In the genomic region with DNA sequence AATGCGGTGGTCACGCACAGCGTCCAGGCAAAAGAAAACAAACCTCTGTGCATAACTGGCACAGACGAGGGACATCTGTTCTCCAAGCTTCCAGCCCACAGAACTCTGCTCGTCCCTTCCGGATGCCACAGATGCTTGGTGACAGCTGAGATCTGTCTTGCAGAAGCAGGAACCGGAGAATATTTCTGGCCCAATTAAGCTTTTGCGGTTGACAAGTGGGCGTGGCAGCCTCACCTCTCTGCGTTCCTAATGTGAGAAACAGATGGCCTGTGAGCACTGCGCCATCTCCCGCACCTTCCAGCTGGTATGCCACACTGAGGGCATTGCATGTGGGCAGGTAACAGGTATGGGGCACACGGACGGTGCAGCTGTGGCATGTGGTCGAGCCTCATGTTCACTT, we compare ENCODE assay signal across 8 mouse cellular contexts. TPM values are rescaled to one million over a fixed set of nuclear protein-coding genes. Genes with fewer than 3 reads are reported as not detected.
DNase-seq lines count a peak whose midpoint lies in the region; ATAC-seq lines count a peak whose summit lies in the region.

No protein-coding gene starts in this region.

- peak; percentile 55 for ATAC-seq in common myeloid progenitor, adult 5-6 weeks (replicated peaks; ENCODE audit: low read depth, poor library complexity, severe bottlenecking)

- DNase-seq in embryo, embryonic 10 days (ENCODE audit: low spot score), result peak; percentile 13
- DNase-seq in embryo, embryonic 9.5 days (ENCODE audit: extremely low spot score), result no peak
- peak; percentile 56 to 64 for DNase-seq in kidney, postnatal 25 days
- peak; percentile 29 for DNase-seq in lung, postnatal 14 days
- DNase-seq in adrenal gland, postnatal 36 days, result no peak
- no peak for DNase-seq in adrenal gland, postnatal 4 days (ENCODE audit: low spot score in 2 of 2)
- no peak for DNase-seq in T-cell, adult 2 months (ENCODE audit: low spot score)

RNA-seq across cellular contexts. Expression of gene Stum, which starts 27.1 kb away (rescaled TPM):
- not detected in 2 replicates for total RNA-seq in common myeloid progenitor, adult 5-6 weeks (2017)
- under 1 TPM; 0.50 to 0.53 TPM for total RNA-seq in adrenal gland, postnatal 36 days (2021)
- 1 to 10 TPM in 1 of 2 experiments, under 1 TPM in 1; 0.95 to 1.0 TPM for total RNA-seq in adrenal gland, postnatal 4 days (2021)

RNA-seq across cellular contexts. Expression of gene Parp1, which starts 58.3 kb away (rescaled TPM):
- 215 and 222 TPM in 2 replicates for total RNA-seq in common myeloid progenitor, adult 5-6 weeks (2017)
- 10 to 100 TPM; 68.0 to 91.2 TPM for total RNA-seq in adrenal gland, postnatal 36 days (2021)
- total RNA-seq in adrenal gland, postnatal 4 days (2021), result 100 to 1,000 TPM; 120 to 131 TPM

Comparison
In these comparisons a context has a peak if more than half of its experiments do, and no peak if none do; other contexts are left out.
1. DNase-seq: peak in embryo, embryonic 10 days (single experiment), kidney, postnatal 25 days (2 of 2) and lung, postnatal 14 days (single experiment); none in embryo, embryonic 9.5 days (single experiment), adrenal gland, postnatal 36 days (0 of 2), adrenal gland, postnatal 4 days (0 of 2) and T-cell, adult 2 months (single experiment).